Mouse (Mus musculus): ENCODE data around the gene Map3k3. TPM values are rescaled to one million over a fixed set of nuclear protein-coding genes. Genes with fewer than 3 reads are reported as not detected.

Map3k3 gene
- polyA plus RNA-seq, 1 experiment = 27.8 TPM

GRCm38 (mm10) chr11:106151219-106151618 is 66.8 kb downstream of the Map3k3 start:
- 75% methylated on average over 3 of the region's 3 CpGs for WGBS
- DNase-seq = no peak
- peaks cover 3% of the 10 kb centered on the region; the same call in 1 of the 2 replicates for H3K36me3 ChIP-seq (ENCODE audit: control insufficient read depth, insufficient read depth, low read length)

DNA sequence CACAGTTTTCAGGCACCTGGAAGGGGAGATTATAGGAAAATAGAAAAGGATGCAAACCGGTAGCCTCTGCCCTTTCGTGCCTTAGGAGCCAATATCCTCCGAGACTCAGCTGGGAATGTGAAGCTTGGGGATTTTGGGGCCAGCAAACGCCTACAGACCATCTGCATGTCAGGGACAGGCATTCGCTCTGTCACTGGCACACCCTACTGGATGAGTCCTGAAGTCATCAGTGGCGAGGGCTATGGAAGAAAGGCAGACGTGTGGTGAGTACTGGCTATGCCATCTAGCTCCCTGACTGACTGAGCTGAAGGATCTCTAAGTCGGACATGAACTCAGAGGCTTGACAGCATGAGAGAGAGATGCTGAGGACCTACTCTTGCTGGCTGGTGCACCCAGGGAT is 67.7 kb downstream of the Map3k3 start:
- no peak overlapping the region for H3K27ac ChIP-seq (ENCODE audit: insufficient read depth, low read depth, low read length)
- no peak for DNase-seq
- WGBS = 82% methylated on average over 8 of the region's 8 CpGs
- no peak overlapping the region for H3K4me3 ChIP-seq (ENCODE audit: insufficient read depth, low read depth, low read length)
- TF ChIP-seq CTCF (conservative IDR thresholded peaks at IDR 0.05; ENCODE audit: insufficient read depth, insufficient read length, low read depth, low read length) = no peak
- TF ChIP-seq POLR2A (IDR thresholded peaks at IDR 0.05; ENCODE audit: low read depth, low read length) = no peak
- H3K27me3 ChIP-seq (replicated peaks; ENCODE audit: control insufficient read depth, insufficient read depth, low read length) = no peaks in the 10 kb centered on the region
- H3K4me1 ChIP-seq (ENCODE audit: control insufficient read depth, insufficient read depth, low read length) = peaks cover 3% of the 10 kb centered on the region; the same call in 1 of the 2 replicates
- peaks cover 3% of the 10 kb centered on the region; the same call in 1 of the 2 replicates for H3K36me3 ChIP-seq (ENCODE audit: control insufficient read depth, insufficient read depth, low read length)

More at GRCm38 (mm10) chr11:106151219-106151618, 66.8 kb downstream of the Map3k3 start:
- Histone ChIP-seq H3K4me3 (ENCODE audit: insufficient read depth, low read depth, low read length) (no peak overlapping the region), H3K27ac (ENCODE audit: insufficient read depth, low read depth, low read length) (no peak overlapping the region), H3K27me3 (replicated peaks; ENCODE audit: control insufficient read depth, insufficient read depth, low read length) (no peaks in the 10 kb centered on the region), H3K4me1 (ENCODE audit: control insufficient read depth, insufficient read depth, low read length) (peaks cover 3% of the 10 kb centered on the region; the same call in 1 of the 2 replicates)
- no peak for TF ChIP-seq POLR2A (IDR thresholded peaks at IDR 0.05; ENCODE audit: low read depth, low read length)
- no peak for TF ChIP-seq CTCF (conservative IDR thresholded peaks at IDR 0.05; ENCODE audit: insufficient read depth, insufficient read length, low read depth, low read length)

GRCm38 (mm10) chr11:106154091-106154490 is 69.7 kb downstream of the Map3k3 start:
- 82% methylated on average over 5 of the region's 5 CpGs for WGBS
- no peak overlapping the region for H3K27ac ChIP-seq (ENCODE audit: insufficient read depth, low read depth, low read length)
- no peak overlapping the region for H3K4me3 ChIP-seq (ENCODE audit: insufficient read depth, low read depth, low read length)
- DNase-seq = no peak
- no peaks in the 10 kb centered on the region for H3K27me3 ChIP-seq (replicated peaks; ENCODE audit: control insufficient read depth, insufficient read depth, low read length)
- H3K36me3 ChIP-seq (ENCODE audit: control insufficient read depth, insufficient read depth, low read length) = peaks cover 3% of the 10 kb centered on the region; the same call in 1 of the 2 replicates
- TF ChIP-seq CTCF (conservative IDR thresholded peaks at IDR 0.05; ENCODE audit: insufficient read depth, insufficient read length, low read depth, low read length) (no peak), POLR2A (IDR thresholded peaks at IDR 0.05; ENCODE audit: low read depth, low read length) (no peak)
- H3K4me1 ChIP-seq (ENCODE audit: control insufficient read depth, insufficient read depth, low read length) = peaks cover 6% of the 10 kb centered on the region; the same call in 1 of the 2 replicates

GRCm38 (mm10) chr11:106154770-106155169 is 70.4 kb downstream of the Map3k3 start:
- Histone ChIP-seq H3K27me3 (replicated peaks; ENCODE audit: control insufficient read depth, insufficient read depth, low read length) (no peaks in the 10 kb centered on the region), H3K4me3 (ENCODE audit: insufficient read depth, low read depth, low read length) (no peak overlapping the region), H3K27ac (ENCODE audit: insufficient read depth, low read depth, low read length) (no peak overlapping the region), H3K4me1 (ENCODE audit: control insufficient read depth, insufficient read depth, low read length) (peaks cover 6% of the 10 kb centered on the region; the same call in 1 of the 2 replicates), H3K36me3 (ENCODE audit: control insufficient read depth, insufficient read depth, low read length) (peaks cover 3% of the 10 kb centered on the region; the same call in 1 of the 2 replicates)
- peak; percentile 62 for DNase-seq
- 59% methylated on average over 2 of the region's 2 CpGs for WGBS
- TF ChIP-seq POLR2A (IDR thresholded peaks at IDR 0.05; ENCODE audit: low read depth, low read length) = no peak
- no peak for TF ChIP-seq CTCF (conservative IDR thresholded peaks at IDR 0.05; ENCODE audit: insufficient read depth, insufficient read length, low read depth, low read length)

- Histone ChIP-seq H3K36me3 (ENCODE audit: control insufficient read depth, insufficient read depth, low read length) (peaks cover 2% of the 10 kb centered on the region; the same call in 1 of the 2 replicates), H3K4me1 (ENCODE audit: control insufficient read depth, insufficient read depth, low read length) (peaks cover 6% of the 10 kb centered on the region; the same call in 1 of the 2 replicates), H3K27me3 (replicated peaks; ENCODE audit: control insufficient read depth, insufficient read depth, low read length) (no peaks in the 10 kb centered on the region), H3K27ac (ENCODE audit: insufficient read depth, low read depth, low read length) (no peak overlapping the region), H3K4me3 (ENCODE audit: insufficient read depth, low read depth, low read length) (no peak overlapping the region)
- no peak for DNase-seq
- WGBS = 53% methylated on average over 3 of the region's 3 CpGs
- TF ChIP-seq POLR2A (IDR thresholded peaks at IDR 0.05; ENCODE audit: low read depth, low read length) (no peak), CTCF (conservative IDR thresholded peaks at IDR 0.05; ENCODE audit: insufficient read depth, insufficient read length, low read depth, low read length) (no peak)
Measured at GRCm38 (mm10) chr11:106155761-106156160, 71.3 kb downstream of the Map3k3 start.

DNA sequence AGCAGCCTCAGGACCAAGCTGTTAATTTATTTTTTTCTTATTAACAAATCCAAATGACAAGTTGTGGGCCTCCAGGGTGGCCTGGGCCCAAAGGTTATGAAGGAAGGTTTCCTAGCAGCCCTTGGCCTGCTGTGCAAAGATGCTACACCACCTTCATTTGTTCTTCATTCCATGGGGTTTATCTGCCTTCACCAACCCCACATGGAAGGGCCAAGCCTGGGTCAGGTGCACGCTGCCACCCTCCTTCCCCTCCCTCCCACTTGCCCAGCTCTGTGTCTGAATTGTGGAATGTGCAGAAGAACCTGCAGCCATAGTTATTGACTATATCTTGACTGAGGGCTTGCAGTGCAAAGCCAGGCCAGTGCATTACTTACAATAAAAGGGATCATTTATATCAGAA is 71.8 kb downstream of the Map3k3 start:
- no peak overlapping the region for H3K4me3 ChIP-seq (ENCODE audit: insufficient read depth, low read depth, low read length)
- DNase-seq = no peak
- WGBS = 86% methylated on average over 1 of the region's 1 CpGs
- H3K4me1 ChIP-seq (ENCODE audit: control insufficient read depth, insufficient read depth, low read length) = peaks cover 6% of the 10 kb centered on the region; the same call in 1 of the 2 replicates
- H3K36me3 ChIP-seq (ENCODE audit: control insufficient read depth, insufficient read depth, low read length) = no peaks in the 10 kb centered on the region
- no peak overlapping the region for H3K27ac ChIP-seq (ENCODE audit: insufficient read depth, low read depth, low read length)
- no peaks in the 10 kb centered on the region for H3K27me3 ChIP-seq (replicated peaks; ENCODE audit: control insufficient read depth, insufficient read depth, low read length)
- TF ChIP-seq POLR2A (IDR thresholded peaks at IDR 0.05; ENCODE audit: low read depth, low read length) (no peak), CTCF (conservative IDR thresholded peaks at IDR 0.05; ENCODE audit: insufficient read depth, insufficient read length, low read depth, low read length) (no peak)

DNA sequence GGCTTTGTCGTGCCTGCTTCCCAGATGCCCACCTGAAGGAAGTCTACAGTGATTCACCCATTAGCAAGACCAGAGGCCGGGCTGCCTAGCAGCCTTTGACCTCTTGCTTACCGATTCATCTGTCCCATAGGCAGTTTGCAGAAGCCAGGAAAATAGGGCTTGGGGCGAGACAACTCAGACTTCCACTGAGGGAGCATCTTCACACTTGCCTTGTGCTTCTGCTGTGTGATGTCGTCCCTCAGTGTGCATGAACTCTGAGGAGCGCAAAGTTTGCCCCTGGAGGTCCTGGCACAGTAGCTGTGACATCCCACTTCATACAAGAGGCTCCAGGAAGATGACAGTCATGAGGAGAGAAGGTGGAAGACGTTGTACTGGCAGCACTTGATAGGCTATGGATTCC is 72.7 kb downstream of the Map3k3 start:
- Histone ChIP-seq H3K4me3 (ENCODE audit: insufficient read depth, low read depth, low read length) (no peak overlapping the region), H3K36me3 (ENCODE audit: control insufficient read depth, insufficient read depth, low read length) (no peaks in the 10 kb centered on the region)

More for the DNA sequence above, 72.7 kb downstream of the Map3k3 start:
- TF ChIP-seq CTCF (conservative IDR thresholded peaks at IDR 0.05; ENCODE audit: insufficient read depth, insufficient read length, low read depth, low read length) (no peak), POLR2A (IDR thresholded peaks at IDR 0.05; ENCODE audit: low read depth, low read length) (no peak)
- DNase-seq = no peak
- H3K27ac ChIP-seq (ENCODE audit: insufficient read depth, low read depth, low read length) = no peak overlapping the region
- no peaks in the 10 kb centered on the region for H3K27me3 ChIP-seq (replicated peaks; ENCODE audit: control insufficient read depth, insufficient read depth, low read length)
- WGBS = 72% methylated on average over 7 of the region's 7 CpGs
- peaks cover 6% of the 10 kb centered on the region; the same call in 1 of the 2 replicates for H3K4me1 ChIP-seq (ENCODE audit: control insufficient read depth, insufficient read depth, low read length)

All from kidney, adult 2 months (tissue).